Mouse (Mus musculus): ENCODE results near the gene Zfp831.

Zfp831 gene

GRCm38 (mm10) chr2:174735270-174735669 is 91.9 kb downstream of the Zfp831 start:
- DNase-seq = no peak

GRCm38 (mm10) chr2:174747182-174747581 is 103.8 kb downstream of the Zfp831 start:
- DNase-seq = no peak

- DNase-seq = no peak
Observed at GRCm38 (mm10) chr2:174748381-174748780, 105.0 kb downstream of the Zfp831 start.

GRCm38 (mm10) chr2:174753197-174753596 is 109.9 kb downstream of the Zfp831 start:
- no peak for DNase-seq

- no peak for DNase-seq
Observed at GRCm38 (mm10) chr2:174754231-174754630, 110.9 kb downstream of the Zfp831 start.

- no peak for DNase-seq
Observed at GRCm38 (mm10) chr2:174759189-174759588, 115.9 kb downstream of the Zfp831 start.

Data from kidney, postnatal 36 days (tissue).